Mouse (Mus musculus) lung, postnatal 0 days (tissue): ENCODE results near the gene Umps.

Experiments used
- CTCF ChIP-seq: IDR thresholded peaks from 2 replicates; pipeline ENCODE4 v1.5.1; 2016; ENCODE audit warnings: antibody characterized with exemption, mild to moderate bottlenecking
- EP300 ChIP-seq: IDR thresholded peaks from 2 replicates; pipeline ENCODE4 v1.6.1; 2016; ENCODE audit warnings: antibody characterized with exemption, mild to moderate bottlenecking, control low read depth

DNA sequence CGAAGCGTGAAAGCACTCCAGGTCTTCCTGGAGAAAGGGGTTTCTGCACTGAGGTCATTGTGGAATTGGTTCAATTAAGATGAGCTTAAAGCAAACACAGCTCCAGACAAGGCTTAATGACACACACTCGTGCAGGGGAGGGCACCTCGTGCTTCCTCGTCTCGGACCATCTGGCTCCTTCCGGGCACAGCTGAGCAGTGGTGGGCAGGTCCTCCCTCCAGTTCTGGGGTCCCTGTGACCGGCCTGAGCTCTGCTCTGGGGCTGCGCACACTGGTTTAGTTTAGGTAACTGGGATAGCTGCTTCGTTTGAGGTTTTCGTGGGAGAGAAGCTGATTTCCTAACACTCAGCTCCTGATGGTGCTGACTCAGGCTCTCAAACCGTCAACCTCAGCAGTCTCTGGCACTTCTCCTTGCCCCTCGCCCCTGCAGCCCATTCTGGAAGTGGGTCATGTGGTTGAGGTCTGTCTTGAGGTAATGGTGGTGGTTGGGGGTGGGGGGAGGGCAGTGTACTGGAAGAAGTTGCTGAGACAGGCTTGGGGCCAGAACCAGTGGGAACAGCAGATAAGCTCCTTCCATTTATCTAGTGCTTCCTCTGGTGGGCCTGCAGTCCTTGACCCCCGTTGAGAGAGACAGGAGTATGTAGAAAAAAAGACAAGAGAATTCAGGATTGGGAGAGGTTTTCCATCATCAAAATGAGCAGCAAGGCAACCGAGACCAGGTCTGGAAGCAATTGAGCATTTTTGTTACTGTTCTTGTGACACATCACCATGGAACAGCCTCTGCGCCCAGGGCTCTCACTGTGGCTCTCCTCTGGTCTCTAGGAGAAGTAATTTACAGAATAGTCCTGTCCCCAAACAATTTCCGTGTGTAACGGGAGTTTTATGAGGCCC is 44.5 kb downstream of the Umps start:
- TF ChIP-seq CTCF (no peak), EP300 (no peak)
